Mouse (Mus musculus) lung, postnatal 10 days (tissue): ENCODE results near the gene Krt18.
"Not testable (repeated sequence)": the region's sequence is repeated elsewhere in the genome, so short reads cannot be mapped to it uniquely, and the experiment has no call there.

Experiments used
- DNase-seq: peaks from one replicate; pipeline ENCODE4 v3.0.0; 2021

The Krt18 gene

GRCm38 (mm10) chr15:102028040-102028439 is at the start of gene Krt18:
TSS of gene Krt18 (plus strand) at chr15:102028180.
- DNase-seq: peak; percentile 51

DNA sequence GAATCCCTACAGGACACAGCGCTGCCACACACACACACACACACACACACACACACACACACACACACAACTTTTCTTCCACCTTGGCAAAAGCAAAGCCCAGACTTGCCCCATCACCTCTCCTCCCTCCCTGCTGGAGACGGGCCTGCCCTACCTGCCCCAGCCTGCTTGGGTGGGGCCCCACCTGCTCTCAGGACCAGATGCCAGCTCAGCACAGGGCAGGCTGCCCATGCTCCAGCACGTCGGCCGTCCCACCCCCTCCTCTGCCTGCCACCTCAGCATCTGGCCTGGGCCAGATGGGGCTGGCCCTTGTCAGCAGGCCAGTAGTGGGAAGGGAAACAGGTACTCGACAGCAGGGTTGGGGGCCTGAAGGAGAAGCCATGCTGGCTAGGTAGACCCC is 47.1 kb upstream of the Krt18 start:
- DNase-seq: peak; percentile 74

DNA sequence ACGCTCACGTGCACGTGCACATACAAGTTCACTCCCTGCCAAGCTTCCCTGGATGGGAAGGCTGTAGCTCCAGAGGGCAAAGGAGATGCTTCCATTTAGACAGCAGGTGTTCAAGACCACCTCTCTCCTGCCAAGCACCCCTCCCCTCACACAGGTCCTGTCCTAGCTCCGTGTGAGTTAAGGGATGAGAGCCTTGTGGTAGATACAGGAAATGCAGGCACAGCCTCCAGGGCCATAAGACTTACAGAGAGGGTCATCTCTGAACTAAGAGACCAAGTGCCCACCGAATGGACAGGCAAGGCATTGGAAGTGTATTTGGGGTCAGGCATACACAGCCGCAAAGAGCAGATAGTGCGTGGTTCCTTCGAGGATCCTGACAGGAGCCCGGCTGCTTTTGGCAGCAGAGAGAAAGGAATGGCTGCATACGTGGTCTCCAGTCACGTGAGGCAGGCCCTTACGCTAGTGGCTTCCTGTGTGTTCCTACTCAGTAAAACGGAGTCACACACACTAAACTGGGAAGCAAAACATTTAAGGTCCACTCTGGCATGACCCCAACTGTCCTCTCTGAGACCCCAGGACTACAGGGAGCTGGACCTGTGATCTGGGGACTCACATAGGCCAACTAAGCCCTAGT is 44.5 kb upstream of the Krt18 start:
- DNase-seq: no peak

DNA sequence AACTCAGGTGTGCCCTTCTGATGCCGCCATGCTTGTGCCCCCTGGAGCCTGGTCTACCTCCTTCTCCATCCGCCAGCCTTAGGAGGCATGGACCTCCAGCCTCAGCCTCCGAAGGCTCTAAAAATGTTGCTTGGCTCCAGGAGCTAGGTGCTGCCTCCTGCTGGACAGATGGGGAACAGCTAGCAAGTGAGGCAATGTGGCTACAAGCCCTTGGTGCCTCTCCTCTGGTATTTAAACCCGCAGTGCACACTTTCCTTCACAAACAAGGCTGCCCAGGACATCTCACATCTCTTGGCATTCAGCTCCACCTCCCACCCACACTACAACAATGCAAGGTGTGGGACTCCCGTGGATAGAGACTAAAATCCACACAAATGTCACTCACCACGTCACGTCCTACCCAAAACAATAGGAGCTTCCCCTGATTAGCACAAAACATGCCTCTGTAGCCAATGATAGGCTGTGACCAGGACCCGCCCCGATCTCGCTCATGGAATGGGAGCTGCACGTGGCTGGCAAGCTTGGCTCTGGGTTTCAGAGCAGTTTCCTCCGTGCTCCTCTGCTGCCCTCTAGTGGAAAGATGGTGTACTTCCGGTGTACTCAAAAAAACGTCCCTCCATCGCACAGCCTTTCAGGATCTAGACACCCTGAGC is 43.9 kb upstream of the Krt18 start:
- DNase-seq: peak; percentile 96

- DNase-seq: no peak
These were observed 43.2 kb upstream of the Krt18 start for GRCm38 (mm10) chr15:101984746-101985145.

- peak; percentile 88 for DNase-seq
These were observed 39.9 kb upstream of the Krt18 start for GRCm38 (mm10) chr15:101988119-101988518.

- no peak for DNase-seq
These were observed 39.3 kb upstream of the Krt18 start for GRCm38 (mm10) chr15:101988714-101989113.

DNA sequence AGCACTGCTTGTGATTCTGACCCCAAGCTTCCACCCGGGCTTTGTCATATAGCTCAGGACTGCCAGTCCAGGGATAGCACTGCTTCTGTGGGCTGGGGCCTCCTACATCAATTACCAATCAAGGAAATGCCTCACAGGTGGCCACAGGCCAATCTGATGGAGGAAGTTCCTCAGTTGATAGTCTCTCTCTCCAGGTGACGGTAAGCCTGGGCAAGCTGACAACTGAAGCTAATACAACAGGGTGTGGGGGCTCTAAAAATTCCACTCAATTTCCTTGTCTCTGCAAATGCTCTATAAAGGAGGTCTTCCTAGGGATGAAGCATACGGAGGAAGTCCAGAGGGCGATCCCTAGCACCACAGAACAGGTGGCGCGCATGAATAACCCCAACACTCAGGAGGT is 37.0 kb upstream of the Krt18 start:
- DNase-seq: no peak

GRCm38 (mm10) chr15:101994365-101994764 is 33.6 kb upstream of the Krt18 start:
- no peak for DNase-seq

DNA sequence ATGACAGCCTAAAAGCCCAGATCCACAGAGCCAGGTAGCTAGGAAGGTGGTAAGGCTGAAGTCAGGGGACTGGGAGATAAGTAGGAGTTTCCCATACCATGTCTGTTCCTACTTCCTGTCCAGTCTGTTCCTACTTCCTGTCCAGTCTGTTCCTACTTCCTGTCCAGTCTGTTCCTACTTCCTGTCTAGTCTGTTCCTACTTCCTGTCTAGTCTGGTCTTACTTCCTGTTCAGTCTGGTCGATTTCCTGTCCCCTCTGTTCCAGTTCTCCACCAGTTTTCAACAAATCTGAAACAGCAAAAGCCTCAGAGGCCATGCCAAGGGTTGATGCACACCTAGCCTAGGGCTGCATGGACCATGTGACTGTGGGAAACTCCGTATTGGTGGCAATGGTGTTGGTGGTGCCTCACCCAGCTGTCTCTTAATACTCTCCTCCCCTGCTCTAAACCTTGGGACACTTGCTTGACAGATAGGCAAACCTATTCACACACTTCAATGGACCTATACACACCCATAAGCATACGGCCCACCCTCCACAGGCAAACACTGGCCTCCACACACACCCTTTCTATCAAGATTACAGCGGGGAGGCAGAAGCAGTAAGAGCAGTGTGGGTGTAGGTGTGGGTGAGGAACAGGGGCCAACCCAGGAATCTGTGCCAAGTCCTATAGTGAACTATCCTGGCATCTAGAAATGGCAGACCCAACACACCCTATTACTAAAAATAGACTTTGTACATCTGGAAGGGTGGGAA is 32.3 kb upstream of the Krt18 start:
- no peak for DNase-seq

DNA sequence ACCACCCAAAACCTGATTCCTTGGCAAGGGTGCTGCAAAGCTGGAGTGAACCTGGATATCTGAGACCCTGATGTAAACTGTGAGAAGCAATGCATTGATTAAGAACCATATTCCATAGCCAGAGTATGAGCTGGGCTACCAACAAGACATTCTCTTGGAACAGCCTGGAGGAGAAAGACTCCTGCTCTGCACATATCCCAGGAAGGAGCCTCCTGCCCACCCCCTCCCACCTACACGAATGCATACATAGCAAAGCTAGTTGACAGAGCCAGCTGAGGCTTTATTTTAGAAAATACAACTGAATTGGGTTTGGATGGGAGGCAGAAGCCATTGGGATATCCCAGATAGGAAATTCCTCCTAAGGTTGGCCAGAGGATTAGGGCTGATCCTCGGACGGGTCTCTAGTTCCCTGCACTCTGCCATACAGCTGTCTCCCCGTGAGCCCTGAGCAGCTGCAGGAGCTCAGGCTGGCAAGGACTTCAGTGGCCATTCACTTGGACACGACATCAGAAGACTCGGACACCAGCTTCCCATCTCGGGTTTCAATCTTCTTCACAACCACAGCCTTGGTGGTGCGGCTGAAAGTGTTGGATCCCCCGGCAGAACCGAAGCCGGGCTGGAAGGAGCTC is 31.4 kb upstream of the Krt18 start:
- DNase-seq: not testable (repeated sequence)

DNA sequence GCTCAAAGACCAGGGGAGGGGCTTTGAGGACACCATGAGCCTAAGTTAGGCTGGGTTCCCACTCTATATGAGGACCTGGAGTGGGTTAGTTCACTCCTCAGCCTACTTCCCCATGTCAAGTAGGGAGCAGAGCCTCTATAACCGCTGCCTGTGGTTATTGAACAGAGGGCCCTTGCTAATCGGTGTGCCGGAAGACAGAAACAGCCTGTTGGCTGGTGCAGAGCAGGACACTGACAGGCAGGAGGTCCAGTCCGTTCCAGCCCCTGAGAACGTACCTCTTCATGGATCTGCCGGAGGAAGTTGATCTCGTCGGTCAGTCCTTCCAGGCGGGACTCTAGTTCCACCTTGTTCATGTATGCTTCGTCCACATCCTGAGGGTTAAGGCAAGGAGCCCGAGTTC is 28.8 kb upstream of the Krt18 start:
- no peak for DNase-seq

DNA sequence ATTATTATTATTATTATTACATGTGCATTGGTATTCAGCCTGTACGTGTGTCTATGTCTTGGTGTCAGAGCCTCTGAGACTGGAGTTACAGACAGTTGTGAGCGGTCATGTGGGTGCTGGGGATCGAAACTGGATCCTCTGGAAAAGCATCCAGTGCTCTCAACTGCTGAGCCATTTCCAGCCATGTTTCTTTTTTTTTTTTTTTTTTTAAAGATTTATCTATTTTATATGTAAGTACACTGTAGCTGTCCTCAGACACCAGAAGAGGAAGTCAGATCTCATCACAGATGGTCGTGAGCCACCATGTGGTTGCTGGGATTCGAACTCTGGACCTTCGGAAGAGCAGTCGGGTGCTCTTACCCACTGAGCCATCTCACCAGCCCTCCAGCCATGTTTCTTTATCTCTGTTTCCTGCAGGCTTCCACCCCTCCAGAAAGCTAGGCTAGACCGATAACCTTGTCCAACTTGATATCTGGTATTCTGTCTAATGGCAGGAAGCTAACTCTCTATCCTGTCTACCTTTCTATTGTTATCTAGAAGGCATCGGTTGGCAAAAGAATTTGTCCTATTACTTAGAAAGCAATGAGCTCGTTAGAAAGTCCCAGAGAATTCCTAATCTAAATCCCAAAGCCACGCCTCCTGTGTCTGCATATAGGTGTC is 28.2 kb upstream of the Krt18 start:
- no peak for DNase-seq

- peak; percentile 71 for DNase-seq
These were observed 25.1 kb upstream of the Krt18 start for GRCm38 (mm10) chr15:102002646-102003488.

- DNase-seq: peak; percentile 67
These were observed 24.5 kb upstream of the Krt18 start for GRCm38 (mm10) chr15:102003516-102003915.

GRCm38 (mm10) chr15:102004189-102004588 is 23.8 kb upstream of the Krt18 start, which contains the start of gene Krt8:
TSS of gene Krt8 (minus strand) at chr15:102004482.
- peak; percentile 73 for DNase-seq

DNA sequence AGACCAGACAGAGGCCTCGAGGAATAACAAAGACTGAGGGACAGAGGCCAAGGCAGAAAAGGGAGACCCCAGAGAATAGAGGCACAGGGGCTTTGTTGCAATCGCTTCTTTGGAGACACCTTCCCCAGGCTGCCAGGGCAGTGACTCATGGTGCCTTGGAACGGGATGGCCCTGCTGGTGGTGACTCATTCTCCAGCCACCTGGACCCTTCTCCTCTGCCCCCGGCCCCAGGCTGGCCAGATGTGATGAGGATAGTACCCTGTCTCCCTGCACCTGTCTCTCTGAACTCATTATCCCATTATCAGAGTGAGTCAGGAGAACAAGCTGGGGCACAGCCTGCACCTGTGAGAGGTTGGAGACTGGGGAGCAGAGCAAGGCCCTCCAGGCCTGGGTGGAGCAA is 22.7 kb upstream of the Krt18 start:
- no peak for DNase-seq

- peak; percentile 50 for DNase-seq
These were observed 21.7 kb upstream of the Krt18 start for GRCm38 (mm10) chr15:102006317-102006716.

- no peak for DNase-seq
These were observed 20.6 kb upstream of the Krt18 start for GRCm38 (mm10) chr15:102007097-102008069.

GRCm38 (mm10) chr15:102010569-102011245 is 17.3 kb upstream of the Krt18 start:
- peak; percentile 43 for DNase-seq
